Mouse (Mus musculus): ENCODE results near the gene Olfm1. TPM values are rescaled to one million over a fixed set of nuclear protein-coding genes. Genes with fewer than 3 reads are reported as not detected.
A peak's percentile ranks its signal among the peaks of the same experiment; 100 is the strongest.

Gene Olfm1
- total and polyA plus RNA-seq, 3 experiments: 22.2 to 51.0 TPM; not detected in 1

DNA sequence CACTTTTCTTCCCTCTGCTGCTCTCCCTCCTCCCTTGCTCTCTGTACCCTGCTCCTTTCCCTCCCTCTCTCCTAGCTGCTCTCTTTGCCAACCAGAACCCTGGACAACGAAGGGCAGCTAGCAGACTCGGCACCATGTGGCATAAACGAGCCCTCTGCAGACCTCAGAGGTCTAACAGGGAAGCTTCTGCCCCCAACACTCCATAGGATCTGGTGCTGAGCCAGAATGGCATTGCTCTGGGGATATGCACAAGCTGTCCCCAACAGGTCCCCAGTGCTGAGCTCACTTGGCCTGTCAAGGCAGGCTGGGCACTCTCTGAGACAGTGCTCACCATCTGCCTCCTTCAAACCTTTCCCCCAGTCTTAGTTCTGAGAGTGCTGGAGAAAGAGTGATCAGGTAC, 68.6 kb downstream of the Olfm1 start:
- TF ChIP-seq E2F4 (IDR thresholded peaks at IDR 0.05; ENCODE audit: borderline replicate concordance, low read depth, low read length): no peak
- no peak for TF ChIP-seq GATA1 (IDR thresholded peaks at IDR 0.05; ENCODE audit: low read depth, low read length)
- no peak for TF ChIP-seq MAX (IDR thresholded peaks at IDR 0.05; ENCODE audit: low read length)
- no peak for TF ChIP-seq MYC (IDR thresholded peaks at IDR 0.05; ENCODE audit: low read depth, low read length)
- no peak for TF ChIP-seq ZKSCAN1 (IDR thresholded peaks at IDR 0.05; ENCODE audit: low read depth, low read length)
- TF ChIP-seq ELF1 (IDR thresholded peaks at IDR 0.05; ENCODE audit: low read depth, low read length): no peak
- no peak for TF ChIP-seq GABPA (IDR thresholded peaks at IDR 0.05; ENCODE audit: low read depth, low read length)
- TF ChIP-seq MAFK (IDR thresholded peaks at IDR 0.05; ENCODE audit: borderline replicate concordance, low read depth, low read length): no peak
- no peak for TF ChIP-seq CTCF (IDR thresholded peaks at IDR 0.05 in 2 of 3, conservative IDR thresholded peaks at IDR 0.05 in 1 of 3; ENCODE audit: control insufficient read depth in 1 of 3, insufficient read depth in 1 of 3, low read depth in 2 of 3, low read length in 3 of 3, poor library complexity in 1 of 3, severe bottlenecking in 1 of 3)
- no peak for TF ChIP-seq ZNF384 (IDR thresholded peaks at IDR 0.05; ENCODE audit: low read depth, low read length)
- TF ChIP-seq POLR2A (IDR thresholded peaks at IDR 0.05; ENCODE audit: control insufficient read depth in 1 of 2, insufficient read depth in 1 of 2, low read depth in 1 of 2, low read length in 2 of 2, poor library complexity in 1 of 2): no peak
- TF ChIP-seq TAL1 (IDR thresholded peaks at IDR 0.05; ENCODE audit: low read length): no peak
- no peak for TF ChIP-seq UBTF (IDR thresholded peaks at IDR 0.05; ENCODE audit: borderline replicate concordance, insufficient read depth, low read depth, low read length)
- TF ChIP-seq POLR2AphosphoS5 (IDR thresholded peaks at IDR 0.05; ENCODE audit: borderline replicate concordance, low read depth, low read length): no peak
- Histone ChIP-seq H3K36me3 (ENCODE audit: control insufficient read depth in 1 of 2, insufficient read depth in 2 of 2, low read length in 2 of 2) (no peaks in the 10 kb centered on the region), H3K4me1 (ENCODE audit: control insufficient read depth in 1 of 2, insufficient read depth in 2 of 2, low read length in 2 of 2) (no peaks in the 10 kb centered on the region), H3K27me3 (ENCODE audit: control insufficient read depth in 1 of 2, insufficient read depth in 2 of 2, low read length in 2 of 2) (peaks cover 9 to 19% of the 10 kb centered on the region in 2 experiments), H3K79me2 (ENCODE audit: control insufficient read depth, insufficient read depth, low read length, poor library complexity) (no peaks in the 10 kb centered on the region), H3K27ac (ENCODE audit: control insufficient read depth, low read depth, low read length) (no peak overlapping the region), H3K4me3 (ENCODE audit: control insufficient read depth in 1 of 2, insufficient read depth in 1 of 2, low read depth in 2 of 2, low read length in 2 of 2) (no peak overlapping the region), H3K9me3 (replicated peaks; ENCODE audit: insufficient read depth, low read length) (no peaks in the 10 kb centered on the region), H3K9ac (ENCODE audit: control insufficient read depth, low read depth, low read length, poor library complexity, severe bottlenecking) (no peak overlapping the region)
- no peak for DNase-seq (ENCODE audit: low read depth, low spot score)

DNA sequence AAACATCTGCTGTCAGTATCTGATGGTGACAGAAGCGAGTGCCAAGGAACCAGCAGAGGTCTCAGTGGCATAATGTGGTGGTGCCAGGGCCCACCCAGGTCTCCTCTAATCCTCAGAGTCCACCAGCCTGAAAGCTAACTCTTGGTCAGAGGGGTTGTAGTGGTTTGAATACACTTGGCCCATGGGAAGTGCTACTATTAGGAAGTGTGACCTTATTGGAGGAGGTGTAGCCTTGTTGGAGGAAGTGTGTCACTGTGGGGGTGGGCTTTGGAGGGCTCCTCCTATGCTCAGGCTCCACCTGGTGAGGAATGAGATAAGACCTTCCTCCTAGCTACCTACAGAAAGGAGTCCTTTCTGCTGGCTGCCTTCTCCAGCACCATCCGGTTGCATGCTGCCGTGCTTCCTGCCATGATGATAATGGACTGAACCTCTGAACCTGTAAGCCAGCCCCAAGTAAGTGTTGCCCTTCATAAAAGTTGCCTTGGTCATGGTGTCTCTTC, 75.0 kb downstream of the Olfm1 start:
- DNase-seq (ENCODE audit: low read depth, low spot score): peak; percentile 28
- peaks cover 0 to 2% of the 10 kb centered on the region in 2 experiments; a peak in 1 of 4 replicates for H3K27me3 ChIP-seq (ENCODE audit: control insufficient read depth in 1 of 2, insufficient read depth in 2 of 2, low read length in 2 of 2)
- no peaks in the 10 kb centered on the region for H3K4me1 ChIP-seq (ENCODE audit: control insufficient read depth in 1 of 2, insufficient read depth in 2 of 2, low read length in 2 of 2)
- no peak overlapping the region for H3K9ac ChIP-seq (ENCODE audit: control insufficient read depth, low read depth, low read length, poor library complexity, severe bottlenecking)
- TF ChIP-seq RAD21 (IDR thresholded peaks at IDR 0.05; ENCODE audit: low read depth, low read length) (no peak), EP300 (IDR thresholded peaks at IDR 0.05; ENCODE audit: low read depth in 1 of 2, low read length in 2 of 2) (no peak), MXI1 (IDR thresholded peaks at IDR 0.05; ENCODE audit: low read depth, low read length) (no peak), JUND (IDR thresholded peaks at IDR 0.05; ENCODE audit: low read depth, low read length) (no peak), MAZ (IDR thresholded peaks at IDR 0.05; ENCODE audit: low read depth, low read length) (no peak), MEF2A (IDR thresholded peaks at IDR 0.05; ENCODE audit: extremely low read depth, insufficient replicate concordance, low read depth, low read length, poor library complexity, severe bottlenecking) (no peak), TCF12 (IDR thresholded peaks at IDR 0.05; ENCODE audit: low read depth, low read length) (no peak), MAFK (IDR thresholded peaks at IDR 0.05; ENCODE audit: borderline replicate concordance, low read depth, low read length) (no peak), MYB (IDR thresholded peaks at IDR 0.05; ENCODE audit: low read depth, low read length) (no peak), POLR2AphosphoS5 (IDR thresholded peaks at IDR 0.05; ENCODE audit: borderline replicate concordance, low read depth, low read length) (no peak), ETS1 (IDR thresholded peaks at IDR 0.05; ENCODE audit: low read depth, low read length) (no peak), MAX (IDR thresholded peaks at IDR 0.05; ENCODE audit: low read length) (no peak), USF2 (IDR thresholded peaks at IDR 0.05; ENCODE audit: borderline replicate concordance in 1 of 2, insufficient read depth in 1 of 2, low read depth in 1 of 2, low read length in 2 of 2) (no peak), ELF1 (IDR thresholded peaks at IDR 0.05; ENCODE audit: low read depth, low read length) (no peak), E2F4 (IDR thresholded peaks at IDR 0.05; ENCODE audit: borderline replicate concordance, low read depth, low read length) (no peak), ZKSCAN1 (IDR thresholded peaks at IDR 0.05; ENCODE audit: low read depth, low read length) (no peak), POLR2A (IDR thresholded peaks at IDR 0.05; ENCODE audit: control insufficient read depth in 1 of 2, insufficient read depth in 1 of 2, low read depth in 1 of 2, low read length in 2 of 2, poor library complexity in 1 of 2) (no peak)
- no peak overlapping the region for H3K4me3 ChIP-seq (ENCODE audit: control insufficient read depth in 1 of 2, insufficient read depth in 1 of 2, low read depth in 2 of 2, low read length in 2 of 2)
- no peak overlapping the region for H3K27ac ChIP-seq (ENCODE audit: control insufficient read depth, low read depth, low read length)
- no peaks in the 10 kb centered on the region for H3K79me2 ChIP-seq (ENCODE audit: control insufficient read depth, insufficient read depth, low read length, poor library complexity)
- no peaks in the 10 kb centered on the region for H3K9me3 ChIP-seq (replicated peaks; ENCODE audit: insufficient read depth, low read length)
- no peaks in the 10 kb centered on the region for H3K36me3 ChIP-seq (ENCODE audit: control insufficient read depth in 1 of 2, insufficient read depth in 2 of 2, low read length in 2 of 2)
